Mouse (Mus musculus) heart, postnatal 0 days (tissue): Measurements from ENCODE around the gene Arf4. TPM values are rescaled to one million over a fixed set of nuclear protein-coding genes. Genes with fewer than 3 reads are reported as not detected.
"Not testable (repeated sequence)": the region's sequence is repeated elsewhere in the genome, so short reads cannot be mapped to it uniquely, and the experiment has no call there.

ENCODE experiments used
- ATAC-seq: fragments of 200-750 bp; cut with Nextera tagmentation; 2 replicates; pipeline ENCODE4 v1.8.0; 2017; ENCODE audit warnings: low read depth, moderate number of reproducible peaks, moderate library complexity; ENCODE audit not compliant: insufficient read depth
- DNase-seq: peaks from one replicate; pipeline ENCODE4 v3.0.0-alpha.2; 2016; ENCODE audit warnings: low spot score
- H3K27ac ChIP-seq: fragments of 300-500 bp; sonication (generic); 2 replicates; pipeline ENCODE4 v1.5.1; 2014; ENCODE audit warnings: low read depth, mild to moderate bottlenecking
- H3K27me3 ChIP-seq: fragments of 300-500 bp; sonication (generic); 2 replicates; pipeline ENCODE4 v1.6.1; 2014; ENCODE audit warnings: low read length, mixed read lengths; ENCODE audit not compliant: control insufficient read depth, insufficient read depth
- H3K36me3 ChIP-seq: fragments of 300-500 bp; sonication (generic); replicated peaks from 2 replicates; pipeline ENCODE4 v1.6.1; 2014; ENCODE audit warnings: low read length, mixed read lengths; ENCODE audit not compliant: control insufficient read depth, insufficient read depth
- H3K4me1 ChIP-seq: fragments of 300-500 bp; sonication (generic); 2 replicates; pipeline ENCODE4 v1.6.1; 2014; ENCODE audit warnings: antibody characterized with exemption; ENCODE audit not compliant: control insufficient read depth, insufficient read depth
- H3K4me2 ChIP-seq: fragments of 300-500 bp; sonication (generic); 2 replicates; pipeline ENCODE4 v1.6.1; 2014; ENCODE audit warnings: low read depth, mild to moderate bottlenecking, low read length, moderate library complexity
- H3K4me3 ChIP-seq: fragments of 300-500 bp; sonication (generic); 2 replicates; pipeline ENCODE4 v1.5.1; 2014; ENCODE audit warnings: low read depth, low read length
- H3K9ac ChIP-seq: fragments of 300-500 bp; sonication (generic); replicated peaks from 2 replicates; pipeline ENCODE4 v1.6.1; 2014; ENCODE audit warnings: low read depth, low read length, mixed read lengths
- H3K9me3 ChIP-seq: fragments of 300-500 bp; sonication (generic); replicated peaks from 2 replicates; pipeline ENCODE4 v1.6.1; 2016; ENCODE audit warnings: low read length; ENCODE audit not compliant: control insufficient read depth
- CTCF ChIP-seq: IDR thresholded peaks from 2 replicates; pipeline ENCODE4 v1.5.1; 2016; ENCODE audit warnings: antibody characterized with exemption, control low read depth, low read depth
- EP300 ChIP-seq: IDR thresholded peaks from 2 replicates; pipeline ENCODE4 v1.6.1; 2016; ENCODE audit warnings: antibody characterized with exemption, low read depth
- WGBS: fragments of 180-500 bp; shearing (Covaris S2); extraction: QIAGEN DNeasy Blood & Tissue Kit; methylation state at CpG from one replicate; pipeline ENCODE4 v1.1.7; 2014; 5-methylcytosine and 5-hydroxymethylcytosine counted together
- polyA plus RNA-seq: library from polyadenylated mRNA; unstranded; fragments of >200 nt; fragmentation: Nextera tagmentation; extraction: Ambion mirVana; gene quantifications from 2 replicates; pipeline ENCODE4 v1.2.1, GENCODE M21; 2015
- total RNA-seq: library from RNA; depleted of rRNA; stranded (reverse); fragments of >200 nt; gene quantifications from 2 replicates; pipeline ENCODE4 v1.2.3, GENCODE M21; 2014; ENCODE audit warnings: low replicate concordance

Gene Arf4
- total and polyA plus RNA-seq, 2 experiments from 2014 or later: 119 to 264 TPM

DNA sequence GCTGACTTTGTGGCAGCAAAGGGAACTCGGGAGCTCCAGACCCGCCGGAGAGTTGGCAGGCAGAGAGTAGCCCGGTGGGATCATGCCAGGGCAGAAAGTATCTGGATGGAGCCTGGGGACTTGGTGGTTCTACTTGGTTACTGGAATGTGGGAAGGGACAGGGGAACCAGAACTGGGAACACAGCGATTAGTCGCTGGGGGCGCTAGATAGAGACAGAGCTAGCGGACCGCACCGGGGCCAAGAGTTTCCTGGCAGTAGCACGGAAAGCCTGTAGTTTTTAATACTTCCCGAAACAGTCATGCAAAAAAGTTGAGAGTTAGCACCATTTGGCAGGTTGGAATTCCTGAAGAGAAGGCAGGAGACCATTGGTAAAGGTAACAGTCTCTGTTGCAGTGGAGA is 37.5 kb downstream of the Arf4 start:
- no peak for TF ChIP-seq EP300
- peak; percentile 32 for TF ChIP-seq CTCF
- H3K27ac ChIP-seq: no peak overlapping the region
- no peaks in the 10 kb centered on the region for H3K9me3 ChIP-seq
- H3K36me3 ChIP-seq: no peaks in the 10 kb centered on the region
- DNase-seq: peak; percentile 36
- peak; percentile 64; the same call in 1 of the 2 replicates for ATAC-seq
- no peaks in the 10 kb centered on the region for H3K27me3 ChIP-seq
- no peak overlapping the region for H3K4me3 ChIP-seq
- H3K9ac ChIP-seq: no peak overlapping the region
- 13% methylated on average over 12 of the region's 12 CpGs for WGBS
- H3K4me2 ChIP-seq: peak overlapping the region; percentile 42
- peaks cover 4% of the 10 kb centered on the region; the same call in 1 of the 2 replicates for H3K4me1 ChIP-seq

DNA sequence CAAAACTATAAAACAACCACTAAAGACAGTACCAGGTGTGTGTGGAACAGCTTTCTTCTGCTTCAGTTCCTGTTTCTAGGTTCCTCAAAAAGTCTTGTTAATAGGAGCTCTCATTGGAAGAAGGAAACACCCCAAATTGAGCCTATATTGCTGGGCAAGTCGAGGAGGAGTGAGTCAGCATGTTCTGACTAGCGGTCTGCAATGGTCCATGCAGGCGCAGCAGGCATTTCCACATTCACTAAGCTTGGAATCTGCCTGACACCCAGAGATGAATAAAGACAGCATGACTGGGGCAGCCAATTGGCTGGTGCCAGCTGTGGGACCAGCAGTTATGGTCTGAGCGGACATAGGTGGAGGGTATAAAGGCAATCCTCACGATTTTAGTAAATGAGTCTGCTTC is 37.9 kb downstream of the Arf4 start:
- Histone ChIP-seq H3K4me1 (no peaks in the 10 kb centered on the region), H3K27me3 (no peaks in the 10 kb centered on the region), H3K4me2 (peak overlapping the region; percentile 42), H3K9me3 (no peaks in the 10 kb centered on the region), H3K4me3 (no peak overlapping the region), H3K36me3 (no peaks in the 10 kb centered on the region), H3K9ac (no peak overlapping the region), H3K27ac (no peak overlapping the region)
- DNase-seq (no peak), ATAC-seq (no peak)
- WGBS: 66% methylated on average over 5 of the region's 5 CpGs
- no peak for TF ChIP-seq CTCF
- no peak for TF ChIP-seq EP300

DNA sequence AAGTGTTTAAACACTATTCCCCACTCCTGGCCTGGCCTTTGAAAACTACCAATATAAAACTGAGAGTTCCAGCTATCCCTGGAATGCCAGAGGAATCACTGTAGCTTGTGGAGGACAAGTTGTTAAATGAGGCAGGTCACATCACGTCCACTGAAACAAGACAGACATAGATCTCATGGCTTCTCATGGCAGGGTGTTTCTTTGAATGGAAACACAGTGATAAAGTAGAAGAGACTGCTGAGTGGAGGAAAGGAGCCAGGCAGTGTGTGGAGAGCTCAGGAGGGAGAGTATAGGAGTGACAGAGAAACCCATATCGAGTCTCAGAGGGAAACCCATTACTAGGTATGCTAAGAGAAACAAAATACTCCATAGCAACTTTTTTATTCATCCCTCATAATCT is 52.9 kb downstream of the Arf4 start:
- WGBS: 24% methylated on average over 2 of the region's 2 CpGs

DNA sequence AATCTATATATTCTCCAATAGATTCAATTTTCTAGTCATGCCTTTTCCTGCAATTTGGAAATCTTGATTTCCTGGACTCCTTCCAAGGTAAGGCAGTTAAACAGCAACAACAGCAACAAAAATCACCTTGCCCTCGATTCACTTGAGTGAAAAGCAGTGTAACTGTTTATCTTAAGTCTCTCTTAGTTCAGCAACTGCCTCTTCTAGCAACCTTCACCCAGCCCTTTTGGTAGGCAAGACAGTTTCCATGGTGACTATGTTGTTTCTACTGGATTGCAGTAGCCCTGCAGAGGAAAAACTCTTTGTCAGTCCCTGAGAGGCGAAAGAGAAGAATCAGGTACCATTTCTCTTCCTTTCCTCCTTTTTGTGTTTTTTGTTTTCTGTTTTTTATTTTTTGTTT is 53.5 kb downstream of the Arf4 start:
- no peak for TF ChIP-seq CTCF
- TF ChIP-seq EP300: no peak
- DNase-seq (no peak), ATAC-seq (no peak)
- Histone ChIP-seq H3K4me1 (no peaks in the 10 kb centered on the region), H3K9me3 (no peaks in the 10 kb centered on the region), H3K36me3 (no peaks in the 10 kb centered on the region), H3K4me3 (no peak overlapping the region), H3K27ac (no peak overlapping the region), H3K27me3 (no peaks in the 10 kb centered on the region), H3K4me2 (no peak overlapping the region), H3K9ac (no peak overlapping the region)
- WGBS: 54% methylated on average over 2 of the region's 2 CpGs

More for the DNA sequence above, 52.9 kb downstream of the Arf4 start:
- Histone ChIP-seq H3K27me3 (no peaks in the 10 kb centered on the region), H3K27ac (peak overlapping the region; percentile 54), H3K4me1 (no peaks in the 10 kb centered on the region), H3K36me3 (no peaks in the 10 kb centered on the region), H3K4me3 (no peak overlapping the region), H3K4me2 (no peak overlapping the region), H3K9ac (no peak overlapping the region), H3K9me3 (no peaks in the 10 kb centered on the region)
- ATAC-seq (peak; percentile 78), DNase-seq (peak; percentile 22)
- TF ChIP-seq CTCF: no peak
- no peak for TF ChIP-seq EP300

DNA sequence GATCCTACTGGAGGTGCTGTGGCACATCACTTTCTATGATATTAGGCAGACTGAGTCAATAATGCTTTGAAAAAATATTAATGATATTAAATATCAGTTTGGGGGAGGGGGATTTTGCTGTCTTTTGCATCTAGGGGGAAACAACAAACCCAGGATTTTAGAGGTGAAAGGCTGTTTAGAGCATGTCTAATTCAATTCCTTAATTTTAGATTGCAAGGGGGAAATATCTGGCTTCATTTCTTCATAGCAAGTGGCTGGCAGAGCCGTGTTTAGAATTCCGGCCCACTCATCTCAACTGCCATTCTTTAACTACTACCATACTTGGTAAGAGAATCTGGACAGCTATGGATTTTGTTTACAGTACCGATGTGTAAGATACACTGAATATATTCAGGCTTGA is 55.1 kb downstream of the Arf4 start, which contains the start of gene Dnah12:
Gene Dnah12 (plus strand): TSS at position 301 of the 400 bp plus-strand sequence.
- H3K27me3 ChIP-seq: no peaks in the 10 kb centered on the region
- no peaks in the 10 kb centered on the region for H3K9me3 ChIP-seq
- 85% methylated on average over 3 of the region's 3 CpGs for WGBS
- no peak within 1 kb of the TSS for H3K4me2 ChIP-seq
- H3K4me3 ChIP-seq: no peak within 1 kb of the TSS
- H3K9ac ChIP-seq: no peak within 1 kb of the TSS
- H3K4me1 ChIP-seq: no peaks in the 10 kb centered on the region
- ATAC-seq: no peak
- no peak within 1 kb of the TSS for H3K27ac ChIP-seq
- TF ChIP-seq EP300: no peak
- no peak for TF ChIP-seq CTCF
- no peaks in the 10 kb centered on the region for H3K36me3 ChIP-seq
- DNase-seq: no peak

DNA sequence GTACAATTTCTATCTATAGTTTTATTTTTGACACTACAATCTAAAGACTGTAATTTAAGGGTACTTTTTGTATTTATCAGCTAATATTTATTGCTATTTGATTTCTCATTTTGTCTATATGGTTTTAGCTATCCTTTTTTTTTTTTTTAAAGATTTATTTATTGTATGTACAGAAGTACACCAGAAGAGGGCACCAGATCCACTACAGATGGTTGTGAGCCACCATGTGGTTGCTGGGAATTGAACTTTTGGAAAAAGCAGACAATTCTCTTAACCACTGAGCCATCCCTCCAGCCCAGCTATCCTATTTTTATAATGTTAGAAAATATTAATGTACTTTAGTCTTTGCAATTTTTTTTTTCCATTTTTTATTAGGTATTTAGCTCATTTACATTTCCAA is 60.0 kb downstream of the Arf4 start:
- Histone ChIP-seq H3K4me2 (no peak overlapping the region), H3K4me1 (no peaks in the 10 kb centered on the region), H3K4me3 (no peak overlapping the region), H3K36me3 (no peaks in the 10 kb centered on the region), H3K27me3 (no peaks in the 10 kb centered on the region), H3K27ac (no peak overlapping the region), H3K9me3 (no peaks in the 10 kb centered on the region), H3K9ac (no peak overlapping the region)
- DNase-seq (no peak), ATAC-seq (no peak)
- TF ChIP-seq CTCF (peak; percentile 42), EP300 (no peak)

DNA sequence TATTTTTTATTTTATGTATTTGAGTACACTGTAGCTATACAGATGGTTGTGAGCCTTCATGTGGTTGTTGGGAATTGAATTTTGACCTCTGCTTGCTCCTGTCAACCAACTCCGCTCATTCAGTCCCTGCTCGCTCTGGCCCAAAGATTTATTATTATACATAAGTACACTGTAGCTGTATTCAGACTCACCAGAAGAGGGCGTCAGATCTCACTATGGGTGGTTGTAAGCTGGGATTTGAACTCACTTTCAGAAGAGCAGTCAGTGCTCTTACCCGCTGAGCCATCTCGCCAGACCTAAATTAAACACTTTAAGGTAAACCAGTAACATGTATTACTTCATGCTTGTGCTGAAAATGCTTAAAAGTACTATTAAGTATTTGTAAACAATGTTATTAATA is 67.4 kb downstream of the Arf4 start:
- H3K9me3 ChIP-seq, H3K9ac ChIP-seq, DNase-seq, H3K4me2 ChIP-seq, ATAC-seq, H3K36me3 ChIP-seq, H3K27ac ChIP-seq, H3K4me1 ChIP-seq, H3K27me3 ChIP-seq, H3K4me3 ChIP-seq: not testable (repeated sequence)
- 82% methylated on average over 5 of the region's 5 CpGs for WGBS
